Comparison of ENCODE assay signal across 8 mouse cellular contexts in genomic region chr4:138325466-138326076, GRCm38 (mm10). TPM values are rescaled to one million over a fixed set of nuclear protein-coding genes. Genes with fewer than 3 reads are reported as not detected.
DNase-seq lines count a peak whose midpoint lies in the region; ATAC-seq and TF ChIP-seq lines count a peak whose summit lies in the region.

No protein-coding gene starts in this region.

- peak overlapping the region; percentile 69 for H3K4me2 ChIP-seq in forebrain, embryonic 12.5 days
- peak overlapping the region; percentile 70 for H3K4me2 ChIP-seq in heart, postnatal 0 days (ENCODE audit: low read depth, low read length)
- H3K4me2 ChIP-seq in liver, embryonic 16.5 days (ENCODE audit: low read depth, low read length), result peak overlapping the region; percentile 69
- peak overlapping the region; percentile 61 for H3K4me2 ChIP-seq in neural tube, embryonic 13.5 days

- peak; percentile 89 for ATAC-seq in forebrain, embryonic 12.5 days (ENCODE audit: low FRiP score)
- ATAC-seq in heart, postnatal 0 days (ENCODE audit: insufficient read depth, low read depth), result peak; percentile 94
- peak; percentile 93 for ATAC-seq in liver, embryonic 16.5 days (ENCODE audit: low read depth)
- ATAC-seq in neural tube, embryonic 13.5 days (ENCODE audit: low read depth), result peak; percentile 85

- TF ChIP-seq EP300 in ES-Bruce4 (IDR thresholded peaks at IDR 0.05; ENCODE audit: insufficient read depth, low read depth, low read length), result no peak
- 0 out of 2 replicates have a peak, but pooled peaks have one; percentile 17 for TF ChIP-seq EP300 in heart, postnatal 0 days (IDR thresholded peaks at IDR 0.05; ENCODE audit: low read depth)

- DNase-seq in c-Kit-positive CD71-positive TER-119-positive erythroid progenitor cells, embryonic 14.5 days (ENCODE audit: low spot score), result peak; percentile 91
- DNase-seq in heart, postnatal 0 days (ENCODE audit: low spot score), result peak; percentile 98
- peak; percentile 98 to 99 for DNase-seq in kidney, postnatal 4 days
- DNase-seq in telencephalon, adult 2 months (ENCODE audit: low read depth, low spot score), result peak; percentile 72

- peak overlapping the region; percentile 88 for H3K9ac ChIP-seq in ES-Bruce4 (ENCODE audit: low read depth, poor library complexity, severe bottlenecking)
- H3K9ac ChIP-seq in forebrain, embryonic 12.5 days, result peak overlapping the region; percentile 86
- H3K9ac ChIP-seq in heart, postnatal 0 days (replicated peaks; ENCODE audit: low read depth, low read length), result peak overlapping the region; percentile 97
- H3K9ac ChIP-seq in liver, embryonic 16.5 days (ENCODE audit: low read depth, low read length), result peak overlapping the region; percentile 83
- H3K9ac ChIP-seq in neural tube, embryonic 13.5 days, result peak overlapping the region; percentile 93

- peaks cover 2% of the 10 kb centered on the region for H3K4me1 ChIP-seq in ES-Bruce4 (ENCODE audit: control insufficient read depth, insufficient read depth, low read length)
- peaks cover 31% of the 10 kb centered on the region for H3K4me1 ChIP-seq in forebrain, embryonic 12.5 days
- H3K4me1 ChIP-seq in heart, postnatal 0 days (ENCODE audit: control insufficient read depth, insufficient read depth), result peaks cover 20% of the 10 kb centered on the region
- H3K4me1 ChIP-seq in liver, embryonic 16.5 days (ENCODE audit: control insufficient read depth, low read depth, low read length), result peaks cover 13% of the 10 kb centered on the region
- peaks cover 48% of the 10 kb centered on the region for H3K4me1 ChIP-seq in neural tube, embryonic 13.5 days (replicated peaks)

- H3K27ac ChIP-seq in ES-Bruce4 (ENCODE audit: insufficient read depth, low read length), result peak overlapping the region; percentile 24; the same call in 1 of the 2 replicates
- H3K27ac ChIP-seq in forebrain, embryonic 12.5 days, result peak overlapping the region; percentile 98
- H3K27ac ChIP-seq in heart, postnatal 0 days (ENCODE audit: low read depth), result peak overlapping the region; percentile 100
- H3K27ac ChIP-seq in liver, embryonic 16.5 days (ENCODE audit: low read length), result peak overlapping the region; percentile 93
- H3K27ac ChIP-seq in neural tube, embryonic 13.5 days (replicated peaks), result peak overlapping the region; percentile 96

- no peaks in the 10 kb centered on the region for H3K27me3 ChIP-seq in ES-Bruce4 (ENCODE audit: control insufficient read depth, insufficient read depth, low read length, poor library complexity, severe bottlenecking)
- no peaks in the 10 kb centered on the region for H3K27me3 ChIP-seq in forebrain, embryonic 12.5 days
- H3K27me3 ChIP-seq in heart, postnatal 0 days (ENCODE audit: control insufficient read depth, insufficient read depth, low read length), result no peaks in the 10 kb centered on the region
- no peaks in the 10 kb centered on the region; the same call in 1 of the 2 replicates for H3K27me3 ChIP-seq in liver, embryonic 16.5 days (ENCODE audit: control insufficient read depth, insufficient read depth, low read depth, low read length)
- H3K27me3 ChIP-seq in neural tube, embryonic 13.5 days, result no peaks in the 10 kb centered on the region

- no peaks in the 10 kb centered on the region; the same call in 1 of the 2 replicates for H3K9me3 ChIP-seq in ES-Bruce4 (replicated peaks; ENCODE audit: control insufficient read depth, insufficient read depth, low read length, poor library complexity, severe bottlenecking)
- H3K9me3 ChIP-seq in forebrain, embryonic 12.5 days, result no peaks in the 10 kb centered on the region
- H3K9me3 ChIP-seq in heart, postnatal 0 days (replicated peaks; ENCODE audit: control insufficient read depth, low read length), result no peaks in the 10 kb centered on the region
- no peaks in the 10 kb centered on the region for H3K9me3 ChIP-seq in liver, embryonic 16.5 days (replicated peaks; ENCODE audit: control insufficient read depth, low read length)
- no peaks in the 10 kb centered on the region for H3K9me3 ChIP-seq in neural tube, embryonic 13.5 days

- H3K36me3 ChIP-seq in ES-Bruce4 (ENCODE audit: control insufficient read depth, insufficient read depth, low read length, poor library complexity, severe bottlenecking), result no peaks in the 10 kb centered on the region
- no peaks in the 10 kb centered on the region for H3K36me3 ChIP-seq in forebrain, embryonic 12.5 days (replicated peaks)
- no peaks in the 10 kb centered on the region for H3K36me3 ChIP-seq in heart, postnatal 0 days (replicated peaks; ENCODE audit: control insufficient read depth, insufficient read depth, low read length)
- H3K36me3 ChIP-seq in liver, embryonic 16.5 days (ENCODE audit: control insufficient read depth, insufficient read depth), result no peaks in the 10 kb centered on the region
- peaks cover 2% of the 10 kb centered on the region; the same call in 1 of the 2 replicates for H3K36me3 ChIP-seq in neural tube, embryonic 13.5 days

- whole genome bisulfite sequencing in forebrain, embryonic 12.5 days, result 1% methylated on average over 44 of the region's 45 CpGs
- under 1% methylated on average over 45 of the region's 45 CpGs for WGBS in heart, postnatal 0 days
- WGBS in liver, embryonic 16.5 days (ENCODE audit: insufficient replicate concordance), result under 1% methylated on average over 44 of the region's 45 CpGs
- under 1% methylated on average over 43 of the region's 45 CpGs for WGBS in neural tube, embryonic 13.5 days

- no peak for TF ChIP-seq CTCF in ES-Bruce4 (IDR thresholded peaks at IDR 0.05; ENCODE audit: low read depth, low read length)
- no peak for TF ChIP-seq CTCF in heart, postnatal 0 days (IDR thresholded peaks at IDR 0.05; ENCODE audit: low read depth)

- H3K4me3 ChIP-seq in ES-Bruce4 (ENCODE audit: low read depth, low read length), result peak overlapping the region; percentile 58
- H3K4me3 ChIP-seq in forebrain, embryonic 12.5 days (replicated peaks), result peak overlapping the region; percentile 83
- peak overlapping the region; percentile 85 for H3K4me3 ChIP-seq in heart, postnatal 0 days (ENCODE audit: low read depth, low read length)
- H3K4me3 ChIP-seq in liver, embryonic 16.5 days (ENCODE audit: low read depth, low read length), result peak overlapping the region; percentile 93
- peak overlapping the region; percentile 77 for H3K4me3 ChIP-seq in neural tube, embryonic 13.5 days

- no peak for TF ChIP-seq POLR2A in ES-Bruce4 (IDR thresholded peaks at IDR 0.05; ENCODE audit: insufficient read depth, low read length)

RNA-seq across cellular contexts. Expression of gene Pink1, which starts 0.5 kb away (rescaled TPM):
- polyA plus RNA-seq in ES-Bruce4 (2011; ENCODE audit: insufficient read depth, insufficient read length, low read depth, missing spikeins), result 23.3 and 23.4 TPM in 2 replicates
- 53.9 and 57.0 TPM in 2 replicates for polyA plus RNA-seq in forebrain, embryonic 12.5 days (2016; fragmentation: Nextera tagmentation; extraction: Ambion mirVana)
- total RNA-seq in heart, postnatal 0 days (2014; rRNA removed; ENCODE audit: low replicate concordance), result 302 and 330 TPM in 2 replicates
- polyA plus RNA-seq in heart, postnatal 0 days (2015; fragmentation: Nextera tagmentation; extraction: Ambion mirVana), result 152 and 159 TPM in 2 replicates
- polyA plus RNA-seq in liver, embryonic 16.5 days (2015; fragmentation: Nextera tagmentation; extraction: Ambion mirVana), result 32.8 and 39.6 TPM in 2 replicates
- 84.9 and 94.0 TPM in 2 replicates for polyA plus RNA-seq in neural tube, embryonic 13.5 days (2015; fragmentation: Nextera tagmentation; extraction: Ambion mirVana)

RNA-seq across cellular contexts. Expression of gene Ddost, which starts 21.0 kb away (rescaled TPM):
- 112 and 122 TPM in 2 replicates for polyA plus RNA-seq in ES-Bruce4 (2011; ENCODE audit: insufficient read depth, insufficient read length, low read depth, missing spikeins)
- 193 and 209 TPM in 2 replicates for polyA plus RNA-seq in forebrain, embryonic 12.5 days (2016; fragmentation: Nextera tagmentation; extraction: Ambion mirVana)
- total RNA-seq in heart, postnatal 0 days (2014; rRNA removed; ENCODE audit: low replicate concordance), result 163 and 216 TPM in 2 replicates
- 146 and 150 TPM in 2 replicates for polyA plus RNA-seq in heart, postnatal 0 days (2015; fragmentation: Nextera tagmentation; extraction: Ambion mirVana)
- 181 and 185 TPM in 2 replicates for polyA plus RNA-seq in liver, embryonic 16.5 days (2015; fragmentation: Nextera tagmentation; extraction: Ambion mirVana)
- 214 and 216 TPM in 2 replicates for polyA plus RNA-seq in neural tube, embryonic 13.5 days (2015; fragmentation: Nextera tagmentation; extraction: Ambion mirVana)

RNA-seq across cellular contexts. Expression of gene Cda, which starts 42.2 kb away (rescaled TPM):
- polyA plus RNA-seq in ES-Bruce4 (2011; ENCODE audit: insufficient read depth, insufficient read length, low read depth, missing spikeins), result 6.8 and 7.4 TPM in 2 replicates
- 1.6 and 1.8 TPM in 2 replicates for polyA plus RNA-seq in forebrain, embryonic 12.5 days (2016; fragmentation: Nextera tagmentation; extraction: Ambion mirVana)
- 2.7 and 7.4 TPM in 2 replicates for total RNA-seq in heart, postnatal 0 days (2014; rRNA removed; ENCODE audit: low replicate concordance)
- 7.0 and 7.6 TPM in 2 replicates for polyA plus RNA-seq in heart, postnatal 0 days (2015; fragmentation: Nextera tagmentation; extraction: Ambion mirVana)
- 4.6 and 5.7 TPM in 2 replicates for polyA plus RNA-seq in liver, embryonic 16.5 days (2015; fragmentation: Nextera tagmentation; extraction: Ambion mirVana)
- 6.4 and 7.1 TPM in 2 replicates for polyA plus RNA-seq in neural tube, embryonic 13.5 days (2015; fragmentation: Nextera tagmentation; extraction: Ambion mirVana)

Comparison
In these comparisons a context has a peak if more than half of its experiments do, and no peak if none do; other contexts are left out.
1. Peak in every context shown above with its lines: DNase-seq, ATAC-seq, H3K4me3 ChIP-seq and H3K27ac ChIP-seq.
2. H3K27ac ChIP-seq: peak in every context shown above with its lines; median percentile 100 in heart, postnatal 0 days; 98 in forebrain, embryonic 12.5 days; 96 in neural tube, embryonic 13.5 days; 93 in liver, embryonic 16.5 days; 24 in ES-Bruce4.